Mouse (Mus musculus): ENCODE results near the gene Dnajc17. TPM values are rescaled to one million over a fixed set of nuclear protein-coding genes. Genes with fewer than 3 reads are reported as not detected.

Dnajc17 gene
- 28.7 and 29.0 TPM in 2 replicates for polyA plus RNA-seq (2014; fragmentation: Nextera tagmentation; extraction: Ambion mirVana)

- under 1% methylated on average over 51 of the region's 51 CpGs for WGBS
Measured at GRCm38 (mm10) chr2:119208344-119209175, at the start of gene Dnajc17, which contains the start of gene Zfyve19. Gene Dnajc17 (minus strand): TSS chr2:119208795. Gene Zfyve19 (plus strand): TSS chr2:119208617.

GRCm38 (mm10) chr2:119254976-119255375 lies 46.4 kb upstream of the Dnajc17 start:
- 27% methylated on average over 7 of the region's 7 CpGs for WGBS
- peaks cover 7% of the 10 kb centered on the region; the same call in 1 of the 2 replicates for H3K27me3 ChIP-seq (ENCODE audit: control insufficient read depth, insufficient read depth, low read length)
- H3K9me3 ChIP-seq (ENCODE audit: control insufficient read depth, low read length): no peaks in the 10 kb centered on the region
- no peaks in the 10 kb centered on the region for H3K36me3 ChIP-seq (ENCODE audit: control insufficient read depth, insufficient read depth, low read length)
- no peak overlapping the region for H3K9ac ChIP-seq (ENCODE audit: low read length)
- H3K27ac ChIP-seq (replicated peaks; ENCODE audit: low read depth, low read length): no peak overlapping the region
- no peak overlapping the region for H3K4me2 ChIP-seq (ENCODE audit: low read depth, severe bottlenecking)
- no peak for DNase-seq (ENCODE audit: low spot score)
- no peak for ATAC-seq (ENCODE audit: insufficient number of reproducible peaks, low FRiP score, low TSS enrichment, low read depth)
- no peaks in the 10 kb centered on the region for H3K4me1 ChIP-seq (ENCODE audit: control insufficient read depth, insufficient read depth, low read length)
- H3K4me3 ChIP-seq (ENCODE audit: low read depth, low read length): no peak overlapping the region

More at GRCm38 (mm10) chr2:119208344-119209175, at the start of gene Dnajc17, which contains the start of gene Zfyve19:
- peak within 1 kb of the TSS; percentile 74 for H3K27ac ChIP-seq (replicated peaks; ENCODE audit: low read depth, low read length)
- peak within 1 kb of the TSS; percentile 59 for H3K4me2 ChIP-seq (ENCODE audit: low read depth, severe bottlenecking)
- peak within 1 kb of the TSS; percentile 66 for H3K4me3 ChIP-seq (ENCODE audit: low read depth, low read length)
- no peaks in the 10 kb centered on the region for H3K27me3 ChIP-seq (ENCODE audit: control insufficient read depth, insufficient read depth, low read length)
- peaks cover 6% of the 10 kb centered on the region; the same call in 1 of the 2 replicates for H3K4me1 ChIP-seq (ENCODE audit: control insufficient read depth, insufficient read depth, low read length)
- ATAC-seq (ENCODE audit: insufficient number of reproducible peaks, low FRiP score, low TSS enrichment, low read depth) (peak; percentile 96), DNase-seq (ENCODE audit: low spot score) (peak; percentile 97)
- peaks cover 6% of the 10 kb centered on the region; the same call in 1 of the 2 replicates for H3K36me3 ChIP-seq (ENCODE audit: control insufficient read depth, insufficient read depth, low read length)
- H3K9me3 ChIP-seq (ENCODE audit: control insufficient read depth, low read length): no peaks in the 10 kb centered on the region
- peak within 1 kb of the TSS; percentile 67 for H3K9ac ChIP-seq (ENCODE audit: low read length)

- no peaks in the 10 kb centered on the region for H3K9me3 ChIP-seq (ENCODE audit: control insufficient read depth, low read length)
- DNase-seq (ENCODE audit: low spot score): peak; percentile 93
- no peak overlapping the region for H3K9ac ChIP-seq (ENCODE audit: low read length)
- peaks cover 7% of the 10 kb centered on the region; the same call in 1 of the 2 replicates for H3K27me3 ChIP-seq (ENCODE audit: control insufficient read depth, insufficient read depth, low read length)
- 15% methylated on average over 11 of the region's 11 CpGs for WGBS
- no peaks in the 10 kb centered on the region for H3K36me3 ChIP-seq (ENCODE audit: control insufficient read depth, insufficient read depth, low read length)
- ATAC-seq (ENCODE audit: insufficient number of reproducible peaks, low FRiP score, low TSS enrichment, low read depth): peak; percentile 52
- no peak overlapping the region for H3K4me2 ChIP-seq (ENCODE audit: low read depth, severe bottlenecking)
- no peak overlapping the region for H3K4me3 ChIP-seq (ENCODE audit: low read depth, low read length)
- 0 out of 2 replicates have a peak, but pooled peaks cover 2% of the 10 kb centered on the region for H3K4me1 ChIP-seq (ENCODE audit: control insufficient read depth, insufficient read depth, low read length)
- H3K27ac ChIP-seq (replicated peaks; ENCODE audit: low read depth, low read length): no peak overlapping the region
Measured at GRCm38 (mm10) chr2:119250826-119251478, 42.4 kb upstream of the Dnajc17 start.

- WGBS: 64% methylated on average over 5 of the region's 5 CpGs
- ATAC-seq (ENCODE audit: insufficient number of reproducible peaks, low FRiP score, low TSS enrichment, low read depth) (no peak), DNase-seq (ENCODE audit: low spot score) (no peak)
- Histone ChIP-seq H3K9me3 (ENCODE audit: control insufficient read depth, low read length) (no peaks in the 10 kb centered on the region), H3K4me3 (ENCODE audit: low read depth, low read length) (no peak overlapping the region), H3K4me1 (ENCODE audit: control insufficient read depth, insufficient read depth, low read length) (0 out of 2 replicates have a peak, but pooled peaks cover 2% of the 10 kb centered on the region), H3K36me3 (ENCODE audit: control insufficient read depth, insufficient read depth, low read length) (no peaks in the 10 kb centered on the region), H3K27me3 (ENCODE audit: control insufficient read depth, insufficient read depth, low read length) (peaks cover 6% of the 10 kb centered on the region; the same call in 1 of the 2 replicates), H3K4me2 (ENCODE audit: low read depth, severe bottlenecking) (no peak overlapping the region), H3K9ac (ENCODE audit: low read length) (no peak overlapping the region), H3K27ac (replicated peaks; ENCODE audit: low read depth, low read length) (no peak overlapping the region)
Measured at GRCm38 (mm10) chr2:119250377-119250776, 41.8 kb upstream of the Dnajc17 start.

GRCm38 (mm10) chr2:119249592-119250061 lies 41.0 kb upstream of the Dnajc17 start:
- 79% methylated on average over 4 of the region's 4 CpGs for WGBS

GRCm38 (mm10) chr2:119247904-119248303 lies 39.3 kb upstream of the Dnajc17 start:
- 0 out of 2 replicates have a peak, but pooled peaks cover 2% of the 10 kb centered on the region for H3K4me1 ChIP-seq (ENCODE audit: control insufficient read depth, insufficient read depth, low read length)
- DNase-seq (ENCODE audit: low spot score) (no peak), ATAC-seq (ENCODE audit: insufficient number of reproducible peaks, low FRiP score, low TSS enrichment, low read depth) (no peak)
- no peak overlapping the region for H3K4me3 ChIP-seq (ENCODE audit: low read depth, low read length)
- H3K4me2 ChIP-seq (ENCODE audit: low read depth, severe bottlenecking): no peak overlapping the region
- no peak overlapping the region for H3K9ac ChIP-seq (ENCODE audit: low read length)
- H3K9me3 ChIP-seq (ENCODE audit: control insufficient read depth, low read length): no peaks in the 10 kb centered on the region
- WGBS: 90% methylated on average over 9 of the region's 9 CpGs
- no peak overlapping the region for H3K27ac ChIP-seq (replicated peaks; ENCODE audit: low read depth, low read length)
- no peaks in the 10 kb centered on the region for H3K27me3 ChIP-seq (ENCODE audit: control insufficient read depth, insufficient read depth, low read length)
- no peaks in the 10 kb centered on the region for H3K36me3 ChIP-seq (ENCODE audit: control insufficient read depth, insufficient read depth, low read length)

More at GRCm38 (mm10) chr2:119249592-119250061, 41.0 kb upstream of the Dnajc17 start:
- ATAC-seq (ENCODE audit: insufficient number of reproducible peaks, low FRiP score, low TSS enrichment, low read depth) (no peak), DNase-seq (ENCODE audit: low spot score) (no peak)
- Histone ChIP-seq H3K9ac (ENCODE audit: low read length) (no peak overlapping the region), H3K4me2 (ENCODE audit: low read depth, severe bottlenecking) (no peak overlapping the region), H3K27ac (replicated peaks; ENCODE audit: low read depth, low read length) (no peak overlapping the region), H3K36me3 (ENCODE audit: control insufficient read depth, insufficient read depth, low read length) (no peaks in the 10 kb centered on the region), H3K9me3 (ENCODE audit: control insufficient read depth, low read length) (no peaks in the 10 kb centered on the region), H3K27me3 (ENCODE audit: control insufficient read depth, insufficient read depth, low read length) (0 out of 2 replicates have a peak, but pooled peaks cover 3% of the 10 kb centered on the region), H3K4me1 (ENCODE audit: control insufficient read depth, insufficient read depth, low read length) (0 out of 2 replicates have a peak, but pooled peaks cover 2% of the 10 kb centered on the region), H3K4me3 (ENCODE audit: low read depth, low read length) (no peak overlapping the region)

GRCm38 (mm10) chr2:119245246-119245645 lies 36.7 kb upstream of the Dnajc17 start:
- Histone ChIP-seq H3K9ac (ENCODE audit: low read length) (no peak overlapping the region), H3K4me2 (ENCODE audit: low read depth, severe bottlenecking) (no peak overlapping the region), H3K4me3 (ENCODE audit: low read depth, low read length) (no peak overlapping the region), H3K27me3 (ENCODE audit: control insufficient read depth, insufficient read depth, low read length) (no peaks in the 10 kb centered on the region), H3K36me3 (ENCODE audit: control insufficient read depth, insufficient read depth, low read length) (no peaks in the 10 kb centered on the region), H3K9me3 (ENCODE audit: control insufficient read depth, low read length) (no peaks in the 10 kb centered on the region), H3K4me1 (ENCODE audit: control insufficient read depth, insufficient read depth, low read length) (0 out of 2 replicates have a peak, but pooled peaks cover 2% of the 10 kb centered on the region), H3K27ac (replicated peaks; ENCODE audit: low read depth, low read length) (no peak overlapping the region)
- 93% methylated on average over 7 of the region's 7 CpGs for WGBS
- ATAC-seq (ENCODE audit: insufficient number of reproducible peaks, low FRiP score, low TSS enrichment, low read depth): no peak
- DNase-seq (ENCODE audit: low spot score): no peak

GRCm38 (mm10) chr2:119242548-119242947 lies 34.0 kb upstream of the Dnajc17 start:
- Histone ChIP-seq H3K9ac (ENCODE audit: low read length) (no peak overlapping the region), H3K27ac (replicated peaks; ENCODE audit: low read depth, low read length) (no peak overlapping the region), H3K4me2 (ENCODE audit: low read depth, severe bottlenecking) (no peak overlapping the region), H3K9me3 (ENCODE audit: control insufficient read depth, low read length) (no peaks in the 10 kb centered on the region), H3K4me1 (ENCODE audit: control insufficient read depth, insufficient read depth, low read length) (peaks cover 6% of the 10 kb centered on the region; the same call in 1 of the 2 replicates), H3K27me3 (ENCODE audit: control insufficient read depth, insufficient read depth, low read length) (peaks cover 24% of the 10 kb centered on the region), H3K36me3 (ENCODE audit: control insufficient read depth, insufficient read depth, low read length) (no peaks in the 10 kb centered on the region), H3K4me3 (ENCODE audit: low read depth, low read length) (no peak overlapping the region)
- ATAC-seq (ENCODE audit: insufficient number of reproducible peaks, low FRiP score, low TSS enrichment, low read depth) (no peak), DNase-seq (ENCODE audit: low spot score) (no peak)
- WGBS: 87% methylated on average over 9 of the region's 9 CpGs
